Mouse (Mus musculus) stomach, embryonic 14.5 days (tissue): ENCODE measurements around the gene Arhgef19. TPM values are rescaled to one million over a fixed set of nuclear protein-coding genes. Genes with fewer than 3 reads are reported as not detected.

ENCODE experiments used
- ATAC-seq: fragments of 200-750 bp; cut with Nextera tagmentation; 2 replicates; pipeline ENCODE4 v1.8.0; 2017; ENCODE audit warnings: low read depth, moderate TSS enrichment; ENCODE audit not compliant: insufficient number of reproducible peaks, insufficient read depth, low FRiP score
- H3K27ac ChIP-seq: fragments of 300-500 bp; sonication (generic); 2 replicates; pipeline ENCODE4 v1.5.1; 2014; ENCODE audit warnings: mild to moderate bottlenecking, low read length, moderate library complexity, mixed read lengths
- H3K27me3 ChIP-seq: fragments of 300-500 bp; sonication (generic); 2 replicates; pipeline ENCODE4 v1.6.1; 2014; ENCODE audit warnings: low read length, control low read depth, mixed read lengths; ENCODE audit not compliant: control insufficient read depth, insufficient read depth
- H3K36me3 ChIP-seq: fragments of 300-500 bp; sonication (generic); 2 replicates; pipeline ENCODE4 v1.6.1; 2014; ENCODE audit warnings: mild to moderate bottlenecking, control low read depth, low read length, moderate library complexity, mixed read lengths; ENCODE audit not compliant: control insufficient read depth, insufficient read depth
- H3K4me1 ChIP-seq: fragments of 300-500 bp; sonication (generic); 2 replicates; pipeline ENCODE4 v1.6.1; 2014; ENCODE audit warnings: low read length, control low read depth, mixed read lengths; ENCODE audit not compliant: control insufficient read depth, insufficient read depth
- H3K4me2 ChIP-seq: fragments of 300-500 bp; sonication (generic); replicated peaks from 2 replicates; pipeline ENCODE4 v1.6.1; 2014; ENCODE audit warnings: low read depth, low read length, control low read depth
- H3K4me3 ChIP-seq: fragments of 300-500 bp; sonication (generic); 2 replicates; pipeline ENCODE4 v1.5.1; 2014; ENCODE audit warnings: low read depth, low read length, control low read depth
- H3K9ac ChIP-seq: fragments of 300-500 bp; sonication (generic); replicated peaks from 2 replicates; pipeline ENCODE4 v1.6.1; 2014; ENCODE audit warnings: low read depth, mild to moderate bottlenecking, control low read depth, low read length, moderate library complexity, mixed read lengths
- H3K9me3 ChIP-seq: fragments of 300-500 bp; sonication (generic); 2 replicates; pipeline ENCODE4 v1.6.1; 2016; ENCODE audit warnings: low read depth, low read length, control low read depth; ENCODE audit not compliant: control insufficient read depth
- WGBS: fragments of 180-500 bp; shearing (Covaris S2); extraction: QIAGEN DNeasy Blood & Tissue Kit; methylation state at CpG from one replicate; pipeline ENCODE4 v1.1.7; 2014; 5-methylcytosine and 5-hydroxymethylcytosine counted together
- polyA plus RNA-seq: library from polyadenylated mRNA; unstranded; fragments of >200 nt; fragmentation: Nextera tagmentation; extraction: Ambion mirVana; gene quantifications from 2 replicates; pipeline ENCODE4 v1.2.1, GENCODE M21; 2014

Arhgef19 gene
- polyA plus RNA-seq, 1 experiment from 2014 or later, result 23.0 TPM

DNA sequence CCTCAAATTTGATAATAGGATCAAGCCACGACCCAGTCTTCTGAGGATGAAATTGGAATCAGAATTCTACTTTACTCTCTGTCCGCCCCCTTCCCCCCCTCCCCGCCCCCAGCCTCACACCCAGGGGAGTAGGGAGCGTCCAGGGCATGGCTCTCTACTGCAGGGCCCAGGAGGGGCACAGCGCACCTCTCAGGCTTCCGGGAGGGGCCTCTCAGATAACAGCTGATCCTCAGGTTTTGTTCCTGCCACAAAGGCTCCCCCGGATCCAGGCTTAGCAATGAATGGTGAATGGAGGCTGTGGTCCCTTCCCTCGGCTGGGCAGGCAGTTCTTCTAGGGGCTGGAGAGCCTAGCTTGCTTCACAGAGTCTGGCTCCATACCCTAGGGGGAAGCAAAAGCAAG, 45.8 kb downstream of the Arhgef19 start:
- H3K9ac ChIP-seq, result no peak overlapping the region
- no peaks in the 10 kb centered on the region for H3K27me3 ChIP-seq
- no peak overlapping the region for H3K4me3 ChIP-seq
- H3K9me3 ChIP-seq, result no peaks in the 10 kb centered on the region
- H3K27ac ChIP-seq, result no peak overlapping the region
- no peak overlapping the region for H3K4me2 ChIP-seq
- whole genome bisulfite sequencing, result 34% methylated on average over 8 of the region's 8 CpGs
- ATAC-seq, result no peak
- H3K4me1 ChIP-seq, result peaks cover 28% of the 10 kb centered on the region; the same call in 1 of the 2 replicates
- no peaks in the 10 kb centered on the region for H3K36me3 ChIP-seq

- Histone ChIP-seq H3K9me3 (no peaks in the 10 kb centered on the region), H3K27ac (0 out of 2 replicates have a peak overlapping the region, but pooled peaks have one; percentile 34), H3K27me3 (no peaks in the 10 kb centered on the region), H3K4me2 (0 out of 2 replicates have a peak overlapping the region, but pooled peaks have one; percentile 4), H3K36me3 (no peaks in the 10 kb centered on the region), H3K4me3 (no peak overlapping the region), H3K4me1 (peaks cover 25% of the 10 kb centered on the region; the same call in 1 of the 2 replicates), H3K9ac (no peak overlapping the region)
- peak; percentile 72 for ATAC-seq
- WGBS, result 14% methylated on average over 20 of the region's 20 CpGs
Observed at GRCm38 (mm10) chr4:141286860-141287517, 47.7 kb downstream of the Arhgef19 start.

DNA sequence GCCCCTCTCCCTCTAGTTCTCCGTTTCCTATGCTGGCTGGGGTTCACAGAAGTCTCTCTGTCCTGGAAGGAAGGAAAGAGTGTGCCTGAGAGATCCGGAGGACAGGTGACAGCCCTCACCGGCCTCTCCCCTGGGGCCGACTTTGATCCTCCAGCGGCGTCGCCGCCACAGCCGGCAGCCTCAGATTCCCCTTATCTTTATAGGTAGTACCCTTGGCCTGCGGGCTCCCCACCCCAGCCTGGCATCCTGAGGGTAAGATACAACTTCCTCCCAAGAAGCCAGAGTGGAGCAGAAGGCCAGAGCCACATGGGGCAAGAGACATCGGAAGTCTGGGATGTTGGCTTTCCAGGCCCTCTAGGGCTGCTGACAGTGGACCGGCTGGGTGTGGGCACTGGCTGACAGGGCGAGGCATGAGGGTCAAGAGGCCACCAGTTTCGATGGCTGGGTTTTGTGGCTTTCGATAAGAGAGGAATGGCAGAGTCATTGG, 48.3 kb downstream of the Arhgef19 start:
- 16% methylated on average over 15 of the region's 15 CpGs for WGBS
- H3K4me1 ChIP-seq, result peaks cover 20% of the 10 kb centered on the region; the same call in 1 of the 2 replicates
- no peaks in the 10 kb centered on the region for H3K36me3 ChIP-seq
- 0 out of 2 replicates have a peak, but pooled peaks have one; percentile 11 for ATAC-seq
- H3K9me3 ChIP-seq, result no peaks in the 10 kb centered on the region
- H3K27me3 ChIP-seq, result no peaks in the 10 kb centered on the region
- H3K4me2 ChIP-seq, result no peak overlapping the region
- no peak overlapping the region for H3K4me3 ChIP-seq
- H3K27ac ChIP-seq, result 0 out of 2 replicates have a peak overlapping the region, but pooled peaks have one; percentile 34
- H3K9ac ChIP-seq, result no peak overlapping the region

- no peak overlapping the region for H3K27ac ChIP-seq
- peaks cover 20% of the 10 kb centered on the region; the same call in 1 of the 2 replicates for H3K4me1 ChIP-seq
- H3K27me3 ChIP-seq, result no peaks in the 10 kb centered on the region
- no peak overlapping the region for H3K9ac ChIP-seq
- H3K9me3 ChIP-seq, result no peaks in the 10 kb centered on the region
- no peak overlapping the region for H3K4me3 ChIP-seq
- no peak for ATAC-seq
- no peak overlapping the region for H3K4me2 ChIP-seq
- no peaks in the 10 kb centered on the region for H3K36me3 ChIP-seq
- 52% methylated on average over 8 of the region's 8 CpGs for WGBS
Observed at GRCm38 (mm10) chr4:141288152-141288551, 48.9 kb downstream of the Arhgef19 start.

- no peak overlapping the region for H3K27ac ChIP-seq
- no peaks in the 10 kb centered on the region for H3K36me3 ChIP-seq
- peak overlapping the region; percentile 67 for H3K4me2 ChIP-seq
- peak overlapping the region; percentile 22 for H3K4me3 ChIP-seq
- no peak overlapping the region for H3K9ac ChIP-seq
- H3K9me3 ChIP-seq, result no peaks in the 10 kb centered on the region
- H3K27me3 ChIP-seq, result no peaks in the 10 kb centered on the region
- 2% methylated on average over 47 of the region's 47 CpGs for WGBS
- H3K4me1 ChIP-seq, result peaks cover 20% of the 10 kb centered on the region; the same call in 1 of the 2 replicates
- ATAC-seq, result no peak
Observed at GRCm38 (mm10) chr4:141291571-141292375, 52.5 kb downstream of the Arhgef19 start.

DNA sequence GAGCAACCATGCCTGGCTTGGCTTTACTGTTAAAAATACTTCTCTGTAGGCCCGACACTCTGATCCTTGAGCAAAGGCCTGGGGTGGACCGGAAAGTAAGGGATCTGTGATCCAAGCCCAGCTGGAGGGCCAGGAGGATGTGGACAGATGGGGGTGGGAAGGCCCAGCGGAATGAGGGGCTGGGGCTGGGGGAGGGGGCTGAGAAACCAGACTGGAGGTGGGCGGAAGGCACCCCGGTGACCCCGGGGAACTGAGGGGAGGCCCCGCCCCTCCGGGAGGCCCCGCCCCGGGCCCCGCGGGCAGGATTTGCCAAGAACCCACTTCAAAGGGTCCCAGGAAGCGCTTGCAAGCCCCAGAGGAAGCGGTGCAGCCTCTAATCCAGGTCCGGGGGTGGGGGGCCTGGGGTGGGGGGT, 56.5 kb downstream of the Arhgef19 start:
- H3K36me3 ChIP-seq, result no peaks in the 10 kb centered on the region
- no peak overlapping the region for H3K27ac ChIP-seq
- 3% methylated on average over 14 of the region's 15 CpGs for WGBS
- H3K4me3 ChIP-seq, result no peak overlapping the region
- no peak overlapping the region for H3K9ac ChIP-seq
- no peaks in the 10 kb centered on the region for H3K9me3 ChIP-seq
- H3K4me2 ChIP-seq, result peak overlapping the region; percentile 22; the same call in 1 of the 2 replicates
- 0 out of 2 replicates have a peak, but pooled peaks have one; percentile 29 for ATAC-seq
- H3K27me3 ChIP-seq, result no peaks in the 10 kb centered on the region
- H3K4me1 ChIP-seq, result peaks cover 15% of the 10 kb centered on the region; the same call in 1 of the 2 replicates

DNA sequence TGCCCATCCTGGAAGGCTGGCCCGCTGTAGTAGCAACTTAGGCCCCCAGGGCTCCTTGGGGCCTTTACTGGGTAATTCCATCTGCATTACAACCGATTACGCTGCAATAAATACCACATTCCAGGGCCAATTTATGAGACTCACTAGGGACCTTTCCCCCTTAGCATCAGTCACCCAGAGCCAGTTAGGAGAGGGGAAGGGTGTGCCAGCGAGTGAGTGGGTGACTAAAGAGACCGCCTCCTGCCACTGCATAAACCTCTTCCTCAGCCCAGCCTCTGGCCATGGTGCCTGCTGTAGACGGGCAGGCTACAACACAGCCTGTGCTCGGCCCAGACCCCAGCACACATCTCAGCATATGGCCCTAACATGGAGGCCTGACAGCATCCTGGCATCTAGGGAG, 58.6 kb downstream of the Arhgef19 start:
- H3K9ac ChIP-seq, result no peak overlapping the region
- ATAC-seq, result no peak
- no peak overlapping the region for H3K4me2 ChIP-seq
- H3K27ac ChIP-seq, result no peak overlapping the region
- peaks cover 11% of the 10 kb centered on the region; the same call in 1 of the 2 replicates for H3K4me1 ChIP-seq
- H3K4me3 ChIP-seq, result no peak overlapping the region
- H3K36me3 ChIP-seq, result no peaks in the 10 kb centered on the region
- H3K27me3 ChIP-seq, result no peaks in the 10 kb centered on the region
- 70% methylated on average over 7 of the region's 7 CpGs for WGBS
- no peaks in the 10 kb centered on the region for H3K9me3 ChIP-seq

DNA sequence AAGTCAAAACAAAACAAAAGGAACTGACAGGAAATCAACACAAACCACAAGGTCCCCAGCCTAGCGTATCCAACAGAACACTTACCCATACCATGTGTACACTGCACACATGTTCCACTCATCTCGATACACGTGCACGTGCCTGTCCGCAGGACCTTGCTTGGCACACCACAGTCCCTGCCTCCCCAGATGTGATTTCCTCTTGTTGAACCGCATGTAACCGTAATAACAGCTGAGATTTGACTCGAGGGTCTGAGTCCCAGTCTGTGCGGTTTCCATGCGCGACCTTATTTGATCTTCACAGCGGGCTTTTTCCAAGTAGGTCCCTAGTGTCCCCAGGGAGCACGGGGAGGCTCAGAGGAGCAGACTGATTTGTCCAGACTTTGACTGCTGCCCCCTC, 60.1 kb downstream of the Arhgef19 start:
- no peak overlapping the region for H3K4me3 ChIP-seq
- H3K27me3 ChIP-seq, result no peaks in the 10 kb centered on the region
- no peak overlapping the region for H3K9ac ChIP-seq
- H3K36me3 ChIP-seq, result no peaks in the 10 kb centered on the region
- 74% methylated on average over 13 of the region's 13 CpGs for WGBS
- H3K27ac ChIP-seq, result no peak overlapping the region
- no peak overlapping the region for H3K4me2 ChIP-seq
- ATAC-seq, result no peak
- peaks cover 14% of the 10 kb centered on the region; the same call in 1 of the 2 replicates for H3K4me1 ChIP-seq
- no peaks in the 10 kb centered on the region for H3K9me3 ChIP-seq
